Mouse (Mus musculus) liver, embryonic 14.5 days (tissue): ENCODE measurements around the gene Gbgt1. TPM values are rescaled to one million over a fixed set of nuclear protein-coding genes. Genes with fewer than 3 reads are reported as not detected.

Experiments
- ATAC-seq: fragments of 200-750 bp; cut with Nextera tagmentation; 2 replicates; pipeline ENCODE4 v1.8.0; 2017; ENCODE audit warnings: moderate number of reproducible peaks, mild to moderate bottlenecking, moderate library complexity; ENCODE audit not compliant: insufficient read depth
- DNase-seq, 3 experiments: peaks; one replicate each; pipeline ENCODE4 v3.0.0-alpha.2; 2012 to 2013; ENCODE audit warnings: low read depth in 3 of 3, low spot score in 3 of 3
- H3K27ac ChIP-seq: fragments of 300-500 bp; sonication (generic); 2 replicates; pipeline ENCODE4 v1.5.1; 2014; ENCODE audit warnings: moderate library complexity, mild to moderate bottlenecking, control low read depth, inconsistent platforms
- H3K27me3 ChIP-seq: fragments of 300-500 bp; sonication (generic); 2 replicates; pipeline ENCODE4 v1.6.1; 2014; ENCODE audit warnings: mild to moderate bottlenecking, low read length, moderate library complexity; ENCODE audit not compliant: control insufficient read depth, insufficient read depth
- H3K36me3 ChIP-seq: fragments of 300-500 bp; sonication (generic); replicated peaks from 2 replicates; pipeline ENCODE4 v1.6.1; 2014; ENCODE audit warnings: low read depth; ENCODE audit not compliant: control insufficient read depth, insufficient read depth
- H3K4me1 ChIP-seq, 2 experiments: fragments of 200-500 bp in 1 of 2; fragments of 300-500 bp in 1 of 2; sonication (generic) in 1 of 2; replicated peaks; 2 replicates each; pipeline ENCODE4 v1.6.1; 2012 to 2014; ENCODE audit warnings: antibody characterized with exemption in 1 of 2, inconsistent platforms in 1 of 2, low read length in 1 of 2; ENCODE audit not compliant: control insufficient read depth in 2 of 2, insufficient read depth in 2 of 2
- H3K4me2 ChIP-seq: fragments of 300-500 bp; sonication (generic); 2 replicates; pipeline ENCODE4 v1.6.1; 2014; ENCODE audit warnings: low read depth, mild to moderate bottlenecking, control low read depth, moderate library complexity
- H3K4me3 ChIP-seq, 2 experiments: fragments of 200-500 bp in 1 of 2; fragments of 300-500 bp in 1 of 2; sonication (generic) in 1 of 2; 2 replicates each; pipeline ENCODE4 v1.5.1; 2012 to 2014; ENCODE audit warnings: low read depth in 2 of 2, low read length in 2 of 2, mild to moderate bottlenecking in 2 of 2, control low read depth in 1 of 2, inconsistent platforms in 1 of 2, moderate library complexity in 1 of 2; ENCODE audit not compliant: insufficient read depth in 1 of 2
- H3K9ac ChIP-seq: fragments of 300-500 bp; sonication (generic); replicated peaks from 2 replicates; pipeline ENCODE4 v1.6.1; 2014; ENCODE audit warnings: mild to moderate bottlenecking, control low read depth, moderate library complexity
- H3K9me3 ChIP-seq: fragments of 300-500 bp; sonication (generic); 2 replicates; pipeline ENCODE4 v1.6.1; 2016; ENCODE audit warnings: low read length, mixed read lengths; ENCODE audit not compliant: control insufficient read depth
- CTCF ChIP-seq: IDR thresholded peaks from 2 replicates; pipeline ENCODE4 v1.5.1; 2016; ENCODE audit warnings: antibody characterized with exemption, low read depth, control low read depth
- EP300 ChIP-seq: IDR thresholded peaks from 2 replicates; pipeline ENCODE4 v1.6.1; 2016; ENCODE audit warnings: antibody characterized with exemption, low read depth
- WGBS: fragments of 180-500 bp; shearing (Covaris S2); extraction: QIAGEN DNeasy Blood & Tissue Kit; methylation state at CpG from one replicate; pipeline ENCODE4 v1.1.7; 2014; ENCODE audit not compliant: insufficient replicate concordance; 5-methylcytosine and 5-hydroxymethylcytosine counted together
- polyA plus RNA-seq, 2 experiments: library from polyadenylated mRNA; depleted of rRNA in 1 of 2; stranded (reverse) in 1 of 2; unstranded in 1 of 2; fragments of >200 nt; fragmentation: Nextera tagmentation in 1 of 2; extraction: Ambion mirVana in 1 of 2; gene quantifications; 2 replicates each; pipeline versions ENCODE4 v1.2.1 to v1.2.3; 2012 to 2014

The Gbgt1 gene
- polyA plus RNA-seq, 2 experiments = 0.29 to 0.52 TPM

GRCm38 (mm10) chr2:28536766-28537633 is 40.3 kb downstream of the Gbgt1 start:
- TF ChIP-seq EP300 (no peak), CTCF (no peak)
- DNase-seq (no peak), ATAC-seq (no peak)
- H3K36me3 ChIP-seq = no peaks in the 10 kb centered on the region
- WGBS = 53% methylated on average over 11 of the region's 11 CpGs
- H3K4me2 ChIP-seq = no peak overlapping the region
- no peak overlapping the region for H3K4me3 ChIP-seq
- no peak overlapping the region for H3K27ac ChIP-seq
- no peaks in the 10 kb centered on the region for H3K9me3 ChIP-seq
- H3K9ac ChIP-seq = no peak overlapping the region
- H3K4me1 ChIP-seq = no peaks in the 10 kb centered on the region
- no peaks in the 10 kb centered on the region for H3K27me3 ChIP-seq

GRCm38 (mm10) chr2:28537634-28537920 is 40.9 kb downstream of the Gbgt1 start:
- H3K27me3 ChIP-seq = no peaks in the 10 kb centered on the region
- H3K4me3 ChIP-seq = no peak overlapping the region
- ATAC-seq = no peak
- no peak for DNase-seq
- 50% methylated on average over 4 of the region's 4 CpGs for WGBS
- no peak overlapping the region for H3K9ac ChIP-seq
- no peak for TF ChIP-seq CTCF
- TF ChIP-seq EP300 = no peak
- H3K4me1 ChIP-seq = no peaks in the 10 kb centered on the region
- H3K27ac ChIP-seq = no peak overlapping the region
- no peak overlapping the region for H3K4me2 ChIP-seq
- no peaks in the 10 kb centered on the region for H3K36me3 ChIP-seq
- H3K9me3 ChIP-seq = no peaks in the 10 kb centered on the region

GRCm38 (mm10) chr2:28537995-28538816 is 41.5 kb downstream of the Gbgt1 start:
- 64% methylated on average over 8 of the region's 8 CpGs for WGBS
- no peaks in the 10 kb centered on the region for H3K4me1 ChIP-seq

GRCm38 (mm10) chr2:28538817-28539128 is 42.1 kb downstream of the Gbgt1 start:
- Histone ChIP-seq H3K27ac (no peak overlapping the region), H3K4me2 (no peak overlapping the region), H3K9me3 (no peaks in the 10 kb centered on the region), H3K4me1 (no peaks in the 10 kb centered on the region), H3K27me3 (no peaks in the 10 kb centered on the region), H3K36me3 (no peaks in the 10 kb centered on the region), H3K9ac (no peak overlapping the region), H3K4me3 (no peak overlapping the region)
- DNase-seq = no peak
- TF ChIP-seq CTCF = no peak
- ATAC-seq = no peak
- WGBS = 33% methylated on average over 1 of the region's 1 CpGs

More at GRCm38 (mm10) chr2:28537995-28538816, 41.5 kb downstream of the Gbgt1 start:
- Histone ChIP-seq H3K27me3 (no peaks in the 10 kb centered on the region), H3K9me3 (no peaks in the 10 kb centered on the region), H3K27ac (no peak overlapping the region), H3K4me3 (no peak overlapping the region), H3K9ac (no peak overlapping the region), H3K4me2 (no peak overlapping the region), H3K36me3 (no peaks in the 10 kb centered on the region)
- ATAC-seq = no peak
- no peak for TF ChIP-seq CTCF
- no peak for TF ChIP-seq EP300
- no peak for DNase-seq

- no peaks in the 10 kb centered on the region for H3K27me3 ChIP-seq
- H3K9me3 ChIP-seq = no peaks in the 10 kb centered on the region
- no peaks in the 10 kb centered on the region for H3K36me3 ChIP-seq
- no peak for DNase-seq
- no peak overlapping the region for H3K4me2 ChIP-seq
- 59% methylated on average over 7 of the region's 7 CpGs for WGBS
- TF ChIP-seq CTCF (no peak), EP300 (no peak)
- no peak overlapping the region for H3K9ac ChIP-seq
- no peak for ATAC-seq
- H3K4me1 ChIP-seq = no peaks in the 10 kb centered on the region
- no peak overlapping the region for H3K27ac ChIP-seq
- no peak overlapping the region for H3K4me3 ChIP-seq
Measured at GRCm38 (mm10) chr2:28539206-28539605, 42.5 kb downstream of the Gbgt1 start.
